Mouse (Mus musculus): ENCODE data around the gene Rbp7. TPM values are rescaled to one million over a fixed set of nuclear protein-coding genes. Genes with fewer than 3 reads are reported as not detected.
"Not testable (repeated sequence)": the region's sequence is repeated elsewhere in the genome, so short reads cannot be mapped to it uniquely, and the experiment has no call there.

Rbp7 gene
- total RNA-seq, 2 experiments from 2014 or later = 14.6 to 15.4 TPM

DNA sequence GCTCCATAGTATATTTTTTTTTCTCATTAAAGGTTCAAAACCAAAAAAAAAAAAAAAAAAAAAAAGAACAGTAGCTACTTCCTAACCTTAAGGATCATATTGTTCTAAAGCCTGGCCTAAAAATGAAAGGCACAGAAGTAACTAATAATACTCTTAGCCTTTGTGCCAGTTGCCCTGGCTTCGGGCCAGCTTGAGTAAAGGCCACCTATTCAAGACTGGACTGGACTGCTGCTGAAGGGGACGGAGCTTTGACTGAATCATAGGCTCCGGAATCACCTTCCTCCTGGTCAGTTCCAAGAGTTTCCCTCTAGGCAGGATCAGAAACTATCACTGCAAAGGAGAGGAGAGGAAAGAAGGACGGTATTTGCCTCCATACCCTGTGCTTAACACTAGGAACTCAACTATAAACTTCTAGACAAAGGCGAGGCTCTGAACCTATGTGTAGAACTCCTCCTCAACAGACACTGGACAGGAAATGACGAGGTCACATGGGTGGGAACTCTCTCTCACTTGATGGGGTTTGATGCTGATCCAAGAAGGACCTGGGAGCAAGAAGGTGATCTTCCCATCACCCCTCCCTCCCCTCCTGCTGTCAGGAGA, 3.2 kb upstream of the Rbp7 start:
- peak; percentile 31 for DNase-seq (ENCODE audit: low spot score)

DNA sequence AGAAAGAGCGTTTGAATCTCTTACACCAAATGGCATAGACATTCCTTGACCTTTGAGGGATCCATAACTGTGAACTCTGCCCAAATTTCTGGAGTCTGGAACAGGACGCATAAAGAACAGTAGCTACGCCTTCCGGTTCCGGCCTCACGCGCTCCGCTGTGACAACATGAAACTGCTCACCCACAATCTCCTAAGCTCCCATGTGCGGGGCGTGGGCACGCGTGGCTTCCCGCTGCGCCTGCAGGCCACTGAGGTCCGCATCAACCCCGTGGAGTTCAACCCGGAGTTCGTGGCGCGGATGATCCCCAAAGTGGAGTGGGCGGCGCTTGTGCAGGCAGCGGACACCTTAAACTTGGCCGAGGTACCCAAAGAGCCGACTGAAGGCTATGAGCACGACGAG, 2.4 kb upstream of the Rbp7 start:
- not testable (repeated sequence) for DNase-seq (ENCODE audit: low spot score)

GRCm38 (mm10) chr4:149454263-149454662, 515 bp downstream of the Rbp7 start:
- DNase-seq (ENCODE audit: low spot score) = no peak

DNA sequence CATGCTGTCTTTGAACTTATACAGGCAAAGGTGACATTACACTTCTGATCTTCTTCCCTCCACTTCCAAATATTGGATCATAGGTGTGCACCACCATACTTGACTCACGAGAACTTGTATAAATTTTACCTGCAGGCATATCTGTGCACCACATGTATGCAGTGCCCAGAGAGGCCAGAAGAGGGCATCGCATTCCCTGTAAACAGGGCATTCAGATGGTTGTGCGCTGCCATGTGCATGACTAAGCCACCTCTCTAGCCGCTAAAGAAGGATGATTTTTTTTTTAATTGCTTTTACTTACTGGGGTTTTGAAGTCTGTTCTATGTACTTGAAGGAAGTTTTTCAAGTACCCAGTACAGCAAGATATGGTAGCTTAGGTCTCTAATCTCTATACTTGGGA, 1.1 kb downstream of the Rbp7 start:
- DNase-seq (ENCODE audit: low spot score) = peak; percentile 26

- DNase-seq (ENCODE audit: low spot score) = no peak
Observed at GRCm38 (mm10) chr4:149450636-149451035, 4.1 kb downstream of the Rbp7 start.

DNA sequence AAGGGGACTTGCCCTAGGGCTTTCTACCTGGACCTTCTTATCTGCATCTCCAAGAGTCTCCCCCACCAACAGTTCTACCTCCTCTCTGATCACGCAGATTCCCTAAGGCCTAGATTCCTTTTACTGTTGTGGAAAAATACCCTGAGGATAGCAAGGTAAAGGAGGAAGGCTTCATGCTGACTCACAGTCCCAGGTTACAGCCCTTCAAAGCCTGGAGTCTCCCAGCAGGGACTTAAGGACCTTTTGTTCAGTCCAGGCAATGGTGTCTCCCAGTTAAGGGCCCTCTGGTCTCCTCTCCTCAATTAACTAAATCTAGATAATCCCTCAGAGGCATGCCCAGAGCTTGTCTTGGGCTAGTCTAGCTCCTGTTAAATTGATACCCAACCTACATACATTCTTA, 8.5 kb downstream of the Rbp7 start:
- DNase-seq (ENCODE audit: low spot score) = no peak

GRCm38 (mm10) chr4:149445868-149446267, 8.9 kb downstream of the Rbp7 start:
- peak; percentile 17 for DNase-seq (ENCODE audit: low spot score)

DNA sequence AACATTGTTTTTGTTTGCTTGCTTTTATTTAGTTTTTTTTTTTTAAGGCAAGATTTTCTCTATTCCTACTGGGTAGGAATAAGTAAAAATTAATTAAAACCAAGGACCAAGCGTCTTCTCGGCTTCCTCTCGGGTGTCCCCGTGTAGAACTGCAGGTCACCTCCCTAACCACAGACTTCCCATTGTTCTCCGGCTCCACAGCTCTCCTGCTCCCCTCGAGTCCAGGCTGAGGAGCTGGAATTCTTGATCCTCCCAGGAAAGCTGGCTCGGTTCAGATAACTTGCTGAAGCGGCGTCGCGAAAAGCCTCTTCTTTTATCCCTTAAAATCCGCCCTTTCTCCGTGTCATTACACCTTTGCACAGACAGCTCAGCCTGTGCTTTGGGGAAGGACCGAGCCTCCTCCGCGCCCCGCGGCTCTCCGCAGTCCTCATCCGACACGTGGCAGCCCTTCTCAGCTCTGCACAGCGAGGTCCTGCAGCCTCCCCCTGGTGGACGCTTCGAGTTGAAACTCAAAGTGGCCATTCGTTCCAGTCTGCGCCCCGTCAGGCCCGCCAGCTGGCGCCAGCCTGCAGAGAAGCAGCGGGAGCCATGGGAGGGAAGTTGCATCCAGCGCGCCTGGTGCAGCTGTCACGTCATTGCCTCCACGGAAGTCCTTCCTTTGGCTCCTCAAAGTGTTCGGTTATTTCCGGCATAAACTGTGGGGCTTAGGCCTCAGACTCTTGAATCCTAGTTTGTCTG, 9.6 kb downstream of the Rbp7 start:
- DNase-seq (ENCODE audit: low spot score) = peak; percentile 92

DNA sequence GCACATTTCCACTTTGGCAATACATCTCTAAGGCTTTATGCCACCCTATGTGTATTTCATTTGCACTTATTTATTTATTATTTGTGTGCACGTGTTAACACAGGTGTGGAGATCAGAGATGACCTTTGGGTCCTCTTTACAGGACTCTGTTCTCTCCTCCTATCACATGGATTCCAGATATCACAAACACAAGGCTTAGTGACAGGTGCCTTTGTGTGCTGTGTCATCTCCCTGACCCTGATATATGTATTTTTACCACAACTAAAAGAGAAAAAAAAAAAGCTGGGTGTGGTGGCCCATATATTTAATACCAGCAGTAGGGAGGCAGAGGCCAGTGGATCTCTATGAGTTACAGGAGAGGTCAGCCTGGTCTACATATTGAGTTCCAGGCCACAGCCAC, 10.3 kb downstream of the Rbp7 start:
- no peak for DNase-seq (ENCODE audit: low spot score)

DNA sequence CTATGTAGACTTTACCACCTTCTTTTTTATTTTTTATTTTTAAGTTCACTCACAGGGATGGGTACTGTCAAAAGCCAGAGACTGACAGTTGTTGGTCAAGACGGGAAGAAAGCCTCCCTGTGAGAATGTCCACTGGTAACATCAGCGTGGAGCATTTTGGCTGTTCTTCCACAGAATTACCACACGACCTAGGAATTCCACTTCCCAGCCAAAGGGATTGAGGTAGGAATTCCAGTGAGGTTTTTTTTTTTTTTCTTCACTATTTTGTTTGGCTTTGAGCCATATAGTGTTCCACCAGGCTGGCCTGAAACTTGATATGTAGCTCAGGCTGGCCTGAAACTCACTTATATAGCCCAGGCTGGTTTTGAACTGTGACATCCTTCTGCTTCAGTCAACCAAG, 12.3 kb downstream of the Rbp7 start:
- DNase-seq (ENCODE audit: low spot score) = no peak

GRCm38 (mm10) chr4:149440576-149440975, 14.2 kb downstream of the Rbp7 start:
- DNase-seq (ENCODE audit: low spot score) = no peak

DNA sequence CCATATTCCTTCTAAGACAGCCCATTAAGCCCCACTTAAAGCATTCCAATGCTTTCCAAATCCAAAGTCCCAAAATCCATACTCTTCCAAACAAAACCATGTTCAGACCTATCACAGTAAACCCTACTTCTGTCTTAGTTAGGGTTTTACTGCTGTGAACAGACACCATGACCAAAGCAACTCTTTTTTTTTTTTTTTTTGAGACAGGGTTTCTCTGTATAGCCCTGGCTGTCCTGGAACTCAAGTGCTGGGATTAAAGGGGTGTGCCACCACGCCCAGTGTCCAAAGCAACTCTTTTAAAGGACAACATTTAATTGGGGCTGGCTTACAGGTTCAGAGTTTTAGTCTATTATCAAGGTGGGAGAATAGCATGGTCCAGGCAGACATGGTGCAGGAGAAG, 22.9 kb downstream of the Rbp7 start:
- not testable (repeated sequence) for DNase-seq (ENCODE audit: low spot score)

DNA sequence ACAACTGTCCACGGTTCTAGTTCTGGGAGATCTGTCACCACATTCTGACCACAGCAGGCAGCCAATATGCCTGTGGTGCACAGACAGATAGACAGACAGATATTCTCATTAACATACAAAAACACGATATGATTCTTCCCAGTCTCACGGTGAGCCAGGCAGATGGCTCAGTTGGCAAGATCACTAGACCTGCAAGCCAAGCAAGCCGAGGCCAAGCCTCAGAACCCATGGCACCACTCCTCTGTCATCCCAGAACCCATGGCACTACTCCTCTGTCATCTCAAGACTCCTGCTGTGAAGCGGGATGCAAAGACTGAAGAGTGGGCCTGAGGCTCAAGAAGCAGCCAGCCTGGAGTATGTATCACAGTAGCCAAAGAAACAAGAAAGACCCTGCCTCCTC, 25.2 kb downstream of the Rbp7 start:
- DNase-seq (ENCODE audit: low spot score) = no peak

DNA sequence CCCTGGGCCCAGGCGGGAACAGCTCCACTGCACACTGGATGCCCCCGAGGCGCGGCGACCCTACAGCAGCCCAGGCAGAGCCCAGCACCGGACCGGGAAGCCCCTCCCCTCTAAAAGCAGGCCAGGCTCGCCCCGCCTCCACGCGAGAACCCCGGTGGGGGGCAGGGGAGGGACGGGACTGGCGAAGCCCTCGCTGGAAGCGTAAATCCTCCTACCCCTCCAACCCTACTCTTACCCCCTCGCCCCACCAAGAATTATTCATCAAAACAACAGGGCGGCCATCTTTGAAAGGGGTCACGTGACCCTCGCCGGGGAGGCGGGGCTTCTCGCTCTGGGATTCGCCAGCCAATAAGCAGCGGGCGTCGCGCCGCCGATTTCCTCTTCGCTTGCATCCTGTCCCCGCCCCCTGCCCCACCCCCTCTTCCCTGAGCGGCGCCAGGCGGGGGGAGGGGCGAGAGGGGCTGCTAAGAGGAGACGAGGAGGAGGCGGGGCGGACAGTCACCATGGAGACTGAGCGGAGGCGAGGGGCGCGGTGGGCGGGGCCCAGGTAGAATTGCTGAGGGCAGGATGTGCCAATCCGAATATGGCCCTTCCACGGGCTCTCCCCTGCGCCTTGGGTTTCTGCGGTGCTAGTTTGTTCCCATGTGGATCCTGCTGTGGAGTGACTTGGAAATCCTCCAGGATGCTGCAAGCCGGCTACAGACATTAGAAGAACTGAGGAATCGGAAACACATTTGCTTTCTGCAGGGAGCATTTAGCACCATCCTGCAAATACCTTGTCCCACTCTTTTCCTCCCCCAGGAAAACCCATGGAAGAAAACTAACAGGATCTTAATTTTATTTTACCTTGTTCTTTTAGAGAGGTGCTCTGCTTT, 28.2 kb downstream of the Rbp7 start, which contains the start of gene Ube4b:
Gene Ube4b (minus strand): TSS at position 425 of the 875 bp plus-strand sequence.
- peak; percentile 92 for DNase-seq (ENCODE audit: low spot score)

DNA sequence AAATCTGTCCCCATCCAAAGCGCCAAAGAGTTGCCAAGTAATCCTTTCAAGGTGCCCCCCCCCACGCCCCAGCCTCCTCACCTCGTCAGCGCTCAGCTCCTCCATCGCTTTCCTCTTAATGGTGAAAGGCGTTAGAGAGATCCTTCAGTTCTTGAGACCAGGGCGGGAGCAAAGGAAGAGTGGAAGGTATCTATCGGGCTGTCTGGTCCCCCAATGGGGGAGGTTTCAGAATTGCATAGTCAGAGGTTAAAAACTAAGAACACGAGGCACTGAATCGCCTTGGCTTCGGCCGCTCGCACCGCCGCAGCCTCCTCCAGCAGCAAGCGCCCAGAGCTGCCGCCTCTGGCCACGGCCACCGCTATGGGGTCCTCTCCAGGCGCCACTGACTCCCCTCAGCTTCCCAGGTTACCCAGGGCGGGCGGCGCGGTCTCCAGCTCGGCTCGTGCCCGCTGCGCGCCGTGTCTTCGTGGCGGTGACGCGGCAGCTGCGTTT, 28.9 kb downstream of the Rbp7 start:
- DNase-seq (ENCODE audit: low spot score) = no peak

DNA sequence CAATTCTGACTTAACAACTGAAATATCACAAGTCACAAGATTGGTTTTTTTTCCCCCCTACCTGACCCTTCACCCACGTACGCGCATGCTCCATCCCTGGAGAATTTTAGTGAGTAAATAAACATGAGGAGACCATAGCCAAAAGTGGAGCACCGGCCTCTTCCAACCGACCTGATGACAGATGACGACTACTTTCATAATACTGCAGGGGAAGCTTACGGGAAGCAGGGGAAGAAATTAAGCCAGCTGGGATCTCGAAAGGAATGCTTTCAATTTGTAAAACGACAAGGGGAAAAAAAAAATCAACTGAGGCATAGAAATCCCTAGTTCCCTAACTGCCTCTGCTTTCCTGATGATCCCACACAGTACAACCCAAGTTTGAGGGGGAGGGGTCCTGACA, 30.0 kb downstream of the Rbp7 start:
- DNase-seq (ENCODE audit: low spot score) = no peak

DNA sequence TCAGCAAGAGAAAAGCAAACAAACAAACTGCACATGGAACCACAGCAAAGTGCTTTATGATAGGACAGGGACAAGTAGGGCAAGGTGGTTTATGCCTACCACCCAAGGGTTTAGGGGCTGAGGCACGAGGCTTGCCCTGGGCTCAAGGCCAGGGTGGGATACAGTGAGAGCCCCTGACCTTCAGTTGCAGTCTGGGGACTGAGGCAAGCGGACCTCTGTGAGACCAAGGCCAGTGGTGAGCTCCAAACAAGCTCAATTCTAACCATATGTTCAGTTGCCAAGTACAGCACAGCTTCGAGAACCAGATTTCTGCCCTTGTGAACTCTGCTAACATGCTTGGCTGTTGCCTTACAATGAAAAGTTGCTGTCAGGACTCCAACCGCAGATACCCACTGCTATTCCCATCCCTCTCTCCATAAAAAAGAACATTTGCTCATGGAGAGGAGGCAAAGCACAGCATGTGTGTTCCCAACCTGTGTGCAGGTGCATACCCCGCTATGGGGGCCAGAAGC, 36.9 kb downstream of the Rbp7 start:
- no peak for DNase-seq (ENCODE audit: low spot score)

DNA sequence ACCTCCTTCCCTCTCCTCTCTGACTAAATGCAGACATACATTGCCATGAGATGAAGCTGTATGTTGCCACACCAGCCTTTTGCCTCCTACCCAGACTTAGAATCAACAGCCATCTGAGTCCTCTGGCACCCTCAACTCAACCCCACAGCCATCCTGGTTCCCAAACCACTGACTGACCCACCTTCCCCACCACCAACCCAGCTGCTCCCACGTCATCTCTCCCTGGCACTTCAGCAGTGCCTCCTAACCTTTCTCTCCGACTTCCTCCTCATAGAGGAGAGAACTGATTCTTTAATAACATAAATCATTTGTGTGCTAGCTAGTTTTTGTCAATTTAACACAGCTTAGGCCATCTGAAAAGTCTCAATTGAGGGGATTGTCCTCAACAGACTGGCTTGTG, 37.8 kb downstream of the Rbp7 start:
- DNase-seq (ENCODE audit: low spot score) = no peak

GRCm38 (mm10) chr4:149416417-149416816, 38.4 kb downstream of the Rbp7 start:
- no peak for DNase-seq (ENCODE audit: low spot score)

DNA sequence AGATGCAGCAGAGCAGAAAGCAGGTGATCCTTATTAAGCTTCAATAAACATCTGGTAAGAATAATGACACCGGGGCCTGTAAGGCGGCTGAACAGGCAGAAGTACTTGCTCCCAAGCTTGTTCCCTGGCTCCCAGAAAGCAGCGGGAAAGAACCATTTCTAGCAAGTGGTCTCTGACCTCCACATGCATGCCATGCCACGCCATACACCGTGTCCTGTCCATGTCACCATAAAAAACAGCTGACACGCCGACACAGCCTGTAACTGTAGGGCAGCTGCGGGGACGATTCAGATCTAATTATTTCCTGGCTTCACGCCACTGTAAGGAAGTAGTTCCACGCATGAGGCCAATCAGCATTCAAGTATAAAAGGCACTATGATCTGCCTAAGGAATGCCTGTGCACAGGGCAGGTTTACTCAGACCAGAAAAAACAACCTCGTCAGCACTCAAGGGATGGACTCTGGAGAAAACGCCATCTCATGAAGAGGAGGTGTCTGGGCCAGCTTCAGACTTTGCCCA, 39.1 kb downstream of the Rbp7 start:
- peak; percentile 59 for DNase-seq (ENCODE audit: low spot score)

DNA sequence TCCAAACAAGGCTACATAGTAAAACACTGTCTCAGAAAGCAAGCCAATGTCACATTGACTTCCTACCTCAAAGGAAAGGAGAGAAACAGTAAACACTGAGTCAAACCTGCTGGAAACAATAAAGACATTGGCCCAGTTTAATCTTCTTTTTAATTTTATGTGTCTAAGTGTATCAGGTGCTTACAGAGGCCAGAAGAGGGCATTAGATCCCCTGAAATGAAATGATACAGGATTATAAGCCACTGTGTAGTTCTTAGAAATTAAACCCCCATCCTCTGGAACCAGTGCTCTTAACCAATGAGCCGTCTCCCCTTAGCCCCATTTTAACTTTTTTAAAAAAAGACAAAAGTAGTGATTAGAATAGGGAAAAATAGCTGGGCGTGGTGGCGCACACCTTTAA, 40.5 kb downstream of the Rbp7 start:
- DNase-seq (ENCODE audit: low spot score) = no peak

GRCm38 (mm10) chr4:149409759-149410158, 45.0 kb downstream of the Rbp7 start:
- no peak for DNase-seq (ENCODE audit: low spot score)
